Mouse (Mus musculus) adrenal gland, adult 18-20 months (tissue): ENCODE measurements around the gene Cdc45. TPM values are rescaled to one million over a fixed set of nuclear protein-coding genes. Genes with fewer than 3 reads are reported as not detected.
"Not testable (repeated sequence)": the region's sequence is repeated elsewhere in the genome, so short reads cannot be mapped to it uniquely, and the experiment has no call there.

Source experiments
- DNase-seq, 2 experiments: peaks; one replicate each; pipeline ENCODE4 v3.0.0; 2021 to 2022; ENCODE audit warnings: low spot score in 2 of 2
- long read RNA-seq, 2 experiments: library from polyadenylated mRNA; stranded (forward); transcript quantifications; one replicate each; pipeline ENCODE4 v2.0.0; 2021
- total RNA-seq, 2 experiments: library from RNA; stranded (reverse); gene quantifications; 1 replicate in 1 of 2; 2 replicates in 1 of 2; pipeline ENCODE4 v1.2.3; 2021

Cdc45 gene
- total RNA-seq, result 10 to 100 TPM in 1 of 2 experiments, 1 to 10 TPM in 1; 6.3 to 11.0 TPM
- long read RNA-seq, experiment 1, partial matches to known transcripts, result 0 of 3 reads
- long read RNA-seq, experiment 1, other reads (novel, unspliced or antisense), result 3 of 3 reads
- long read RNA-seq, experiment 2, partial matches to known transcripts, result 7 of 14 reads
- long read RNA-seq, experiment 2, other reads (novel, unspliced or antisense), result 7 of 14 reads

DNA sequence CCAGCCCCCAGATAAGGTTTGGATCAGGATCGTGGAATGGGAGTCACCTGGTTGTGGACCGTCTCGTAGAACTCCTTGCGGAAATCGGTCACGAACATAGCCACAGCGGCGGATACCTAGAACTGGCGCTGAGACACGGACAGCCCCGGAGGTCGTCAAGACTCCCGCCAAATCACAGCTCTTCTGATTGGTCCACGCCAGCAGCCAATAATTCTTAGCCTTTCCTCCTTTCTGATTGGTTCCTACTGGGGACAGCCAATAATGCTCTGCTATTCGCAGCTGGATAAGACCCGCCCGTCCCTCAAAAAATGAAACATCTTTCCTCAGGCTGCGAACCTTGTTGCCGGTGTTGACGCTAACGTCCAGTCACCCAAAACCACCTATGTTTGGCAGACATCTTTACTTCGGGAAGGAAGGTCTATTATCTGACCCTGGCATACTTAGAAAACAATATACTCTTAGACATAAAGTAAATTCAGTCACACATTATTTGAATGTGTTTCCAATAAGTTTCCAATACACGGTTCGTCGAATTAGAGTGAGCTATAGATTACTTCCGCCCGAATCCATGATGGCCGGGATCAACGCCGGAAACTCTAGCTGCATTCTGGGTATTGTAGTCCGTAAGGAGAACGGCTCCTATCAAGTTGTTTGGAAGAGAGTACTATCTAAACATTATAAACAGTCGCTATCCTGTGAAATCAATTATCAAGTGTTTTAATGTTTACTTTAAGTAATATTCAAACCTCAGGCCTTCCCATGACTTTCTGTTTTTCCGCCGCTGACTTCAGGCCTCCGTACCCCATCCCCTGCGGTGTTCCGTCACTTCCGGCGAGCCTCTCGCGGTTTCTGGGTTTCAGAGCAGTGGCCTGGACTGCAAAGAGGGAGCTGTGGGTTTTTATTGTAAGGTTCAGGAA lies at the start of gene Cdc45, which contains the start of gene Ufd1:
Cdc45 (minus strand) TSS at position 520 of the 917 bp plus-strand sequence.
Ufd1 (plus strand) TSS at position 312 of the 917 bp plus-strand sequence.
- DNase-seq, result peak; percentile 79 to 83

DNA sequence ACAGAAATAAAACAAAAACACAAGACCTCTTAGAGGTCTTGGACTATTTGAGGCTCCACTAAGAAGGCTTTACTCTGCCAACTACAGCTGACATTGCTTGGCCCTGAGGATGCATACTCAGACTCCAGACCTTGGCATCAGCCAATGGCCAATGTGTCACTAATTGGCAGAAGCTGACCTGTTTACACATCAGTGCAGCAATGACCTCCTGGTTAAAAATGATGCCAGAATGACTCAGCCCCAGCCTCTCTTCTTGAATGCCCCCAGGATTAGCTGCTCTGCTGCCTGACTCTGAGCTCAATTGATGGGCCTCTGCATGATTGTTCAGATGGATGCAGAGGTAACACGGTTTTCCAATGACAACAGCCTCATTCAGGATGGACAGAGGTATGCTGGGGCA lies 48.4 kb upstream of the Cdc45 start:
- peak; percentile 28 to 30 for DNase-seq

DNA sequence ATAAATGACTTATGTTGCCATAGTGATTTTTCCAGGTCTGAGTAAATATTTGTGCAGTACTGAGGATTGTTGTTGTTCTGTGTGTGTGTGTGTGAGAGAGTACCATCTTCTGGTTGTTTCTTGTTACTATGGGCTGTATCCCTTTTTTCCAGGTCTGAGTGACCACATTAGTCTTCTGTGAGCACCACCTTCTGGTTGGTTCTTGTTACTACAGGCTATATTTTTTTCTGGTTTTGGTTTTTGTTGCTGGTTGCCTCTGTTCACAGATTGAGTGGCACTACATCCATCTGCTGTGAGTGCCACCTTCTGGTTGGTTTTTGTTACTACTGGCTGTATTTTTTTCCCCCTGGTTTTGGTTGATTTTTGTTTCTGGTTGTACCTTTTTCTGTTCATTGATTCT lies 46.8 kb upstream of the Cdc45 start:
- DNase-seq, result peak in 1 of 2 experiments; percentile 22

DNA sequence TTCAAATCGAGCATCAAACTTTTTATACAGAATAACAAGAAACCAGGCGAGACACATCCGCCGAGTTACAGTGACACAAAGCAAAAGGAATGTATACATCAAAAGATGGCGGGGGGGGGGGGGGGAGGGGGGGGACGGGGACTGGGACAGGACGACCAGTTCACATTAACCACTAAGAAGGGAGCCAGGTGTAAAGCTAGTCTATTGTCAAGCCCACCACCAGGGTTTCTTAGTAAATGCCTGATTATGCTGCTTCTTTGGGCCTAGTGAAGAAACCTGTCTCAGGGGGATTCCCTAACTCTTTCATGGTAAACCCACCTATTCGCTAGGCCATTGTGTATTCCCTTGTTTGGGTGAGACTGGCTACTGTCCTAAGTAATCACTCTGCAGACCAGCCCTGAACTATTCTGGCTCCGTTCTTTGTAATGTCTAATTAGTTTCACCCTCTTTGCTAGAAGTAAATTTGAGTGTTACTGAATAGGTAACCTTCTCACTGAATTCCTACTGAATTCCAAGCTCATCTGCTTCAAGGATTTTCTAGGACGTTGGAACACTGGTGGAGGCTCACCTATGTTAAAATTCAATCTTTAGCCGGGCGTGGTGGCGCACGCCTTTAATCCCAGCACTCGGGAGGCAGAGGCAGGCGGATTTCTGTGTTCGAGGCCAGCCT lies 37.9 kb upstream of the Cdc45 start:
- not testable (repeated sequence) for DNase-seq

DNA sequence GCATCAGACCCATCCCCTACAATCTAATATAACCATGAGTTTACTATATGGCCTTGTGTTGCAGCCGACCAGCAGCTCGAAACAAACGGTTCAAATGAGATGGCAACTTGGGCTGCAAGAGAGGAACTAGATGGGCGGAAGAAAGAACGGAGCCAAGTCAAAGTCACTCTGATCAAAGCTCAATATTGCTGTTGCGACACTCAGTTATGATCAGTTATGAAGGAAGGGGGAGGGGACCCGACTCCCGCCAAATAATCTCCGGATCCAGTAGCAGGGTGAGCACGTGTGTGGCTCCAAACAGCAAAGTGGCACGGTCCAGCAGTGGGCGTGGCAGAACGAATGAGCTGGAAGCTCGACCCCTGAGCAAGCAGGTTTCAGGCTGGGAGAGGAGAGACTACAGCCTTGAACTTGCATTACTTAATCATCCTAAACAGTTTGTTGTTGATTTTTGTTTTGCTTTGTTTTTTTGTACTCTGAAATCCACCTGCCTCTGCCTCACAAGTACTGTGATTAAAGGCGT lies 34.6 kb upstream of the Cdc45 start:
- no peak for DNase-seq

DNA sequence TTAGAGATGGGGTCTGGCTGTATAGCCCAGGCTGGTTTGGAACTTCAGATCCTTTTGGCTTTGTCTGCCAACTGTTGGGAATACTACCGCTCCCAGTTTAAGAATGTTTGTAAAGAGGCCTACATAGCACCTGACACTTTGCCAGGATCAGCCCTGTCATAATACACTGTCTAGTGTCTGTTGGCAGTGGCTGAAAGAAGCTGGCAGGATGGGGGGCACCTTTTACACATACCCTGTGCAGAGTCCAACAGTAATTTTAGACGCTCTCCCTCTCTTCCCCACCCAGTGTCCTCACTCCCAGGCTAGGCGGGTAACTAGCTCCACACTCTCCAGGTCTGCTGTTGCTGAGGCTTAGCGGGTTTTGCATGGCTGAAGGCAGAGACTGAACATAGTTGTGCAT lies 26.6 kb upstream of the Cdc45 start:
- no peak for DNase-seq

DNA sequence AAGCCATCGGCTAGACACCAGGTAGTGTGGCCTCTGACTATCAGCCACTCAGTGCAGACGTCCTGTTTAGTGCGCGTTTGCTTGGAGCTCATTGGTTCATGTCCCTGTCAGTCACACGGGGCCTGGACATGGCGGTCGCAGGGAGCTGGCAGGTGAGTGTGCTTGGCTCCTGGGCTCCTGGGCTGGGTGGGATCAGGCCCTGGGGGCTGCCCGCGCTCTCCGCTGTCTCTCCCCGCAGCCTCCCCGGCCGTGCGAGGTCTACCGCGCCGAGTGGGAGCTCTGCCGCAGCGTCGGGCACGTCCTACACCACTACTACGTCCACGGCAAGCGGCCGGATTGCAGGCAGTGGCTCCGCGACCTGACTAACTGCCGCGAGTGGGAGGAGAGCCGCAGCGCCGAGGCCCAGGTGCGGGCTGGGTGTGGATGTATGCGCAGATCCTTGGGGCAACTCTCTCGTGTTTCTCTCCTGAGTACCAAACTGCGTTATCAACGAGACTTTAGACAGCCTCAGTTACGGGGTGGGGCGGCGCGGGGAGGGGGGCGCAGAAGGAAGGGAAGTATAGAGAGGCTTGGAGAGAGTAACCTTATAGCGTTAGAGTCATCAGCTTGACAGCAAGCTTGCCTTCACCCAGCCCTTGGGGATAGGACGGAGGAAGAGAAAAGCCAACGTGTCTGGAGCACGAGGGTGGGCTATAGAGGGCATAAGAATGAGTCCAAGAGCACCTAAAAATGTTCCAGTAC lies 24.9 kb upstream of the Cdc45 start, which contains the start of the genes 2510002D24Rik and Gm28539:
2510002D24Rik (plus strand) TSS at position 111 of the 741 bp plus-strand sequence.
Gm28539 (plus strand) TSS at position 117 of the 741 bp plus-strand sequence.
- DNase-seq, result peak; percentile 90

DNA sequence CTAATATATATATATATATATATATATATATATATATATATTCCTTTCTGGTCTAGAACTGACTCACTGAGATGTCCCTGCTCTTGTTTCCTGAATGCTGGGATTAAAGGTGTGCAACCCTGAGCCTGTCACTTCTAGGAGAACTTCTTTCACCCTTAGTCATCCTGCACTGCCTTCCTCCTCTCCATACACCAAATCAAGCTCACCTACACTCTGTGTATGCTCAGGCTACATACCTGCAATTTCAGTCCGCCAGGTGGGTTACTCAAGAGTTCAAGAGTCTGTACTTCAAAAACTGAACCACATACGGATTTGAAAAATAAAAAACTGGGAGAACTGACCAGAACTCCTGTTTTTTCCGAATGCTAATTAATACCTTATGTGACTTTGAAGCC lies 24.3 kb upstream of the Cdc45 start:
- no peak for DNase-seq

DNA sequence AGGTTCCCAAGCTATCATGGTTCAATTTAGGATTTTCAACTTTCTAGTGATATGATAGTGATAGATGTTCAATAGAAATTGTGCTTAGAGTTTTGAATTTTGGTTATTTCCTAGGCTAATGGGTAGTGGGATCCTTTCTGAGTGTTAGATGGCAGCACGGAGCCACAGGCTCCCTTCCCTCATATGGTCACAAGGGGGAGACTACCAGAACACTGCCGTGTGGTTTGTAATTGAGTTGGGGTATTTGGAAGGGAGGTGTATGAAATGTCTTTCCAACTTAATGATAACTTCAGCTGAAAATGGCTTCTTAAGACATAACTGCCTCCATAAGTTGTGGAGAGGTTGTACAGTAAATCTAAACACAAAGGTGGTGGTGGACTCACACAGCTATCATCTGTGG lies 21.7 kb upstream of the Cdc45 start:
- DNase-seq, result no peak

DNA sequence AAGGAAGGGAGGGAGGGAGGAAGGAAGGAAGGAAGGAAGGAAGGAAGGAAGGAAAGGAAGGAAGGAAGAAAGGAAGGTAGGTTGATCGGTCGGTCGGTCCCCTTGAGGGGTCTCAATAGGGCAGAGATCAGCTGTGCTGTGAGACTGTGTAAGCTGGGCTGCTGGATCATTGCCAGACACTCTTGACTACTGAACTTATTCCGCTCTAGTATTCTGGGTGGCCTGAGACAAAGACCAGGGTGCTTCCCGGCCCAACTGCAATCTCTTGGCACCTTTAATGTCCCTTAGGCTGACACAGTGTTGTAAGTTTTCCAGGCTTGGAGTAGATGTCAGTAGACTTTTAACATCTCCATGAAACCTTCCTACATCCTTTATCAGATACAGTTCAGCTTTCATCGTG lies 17.3 kb upstream of the Cdc45 start:
- DNase-seq, result no peak

DNA sequence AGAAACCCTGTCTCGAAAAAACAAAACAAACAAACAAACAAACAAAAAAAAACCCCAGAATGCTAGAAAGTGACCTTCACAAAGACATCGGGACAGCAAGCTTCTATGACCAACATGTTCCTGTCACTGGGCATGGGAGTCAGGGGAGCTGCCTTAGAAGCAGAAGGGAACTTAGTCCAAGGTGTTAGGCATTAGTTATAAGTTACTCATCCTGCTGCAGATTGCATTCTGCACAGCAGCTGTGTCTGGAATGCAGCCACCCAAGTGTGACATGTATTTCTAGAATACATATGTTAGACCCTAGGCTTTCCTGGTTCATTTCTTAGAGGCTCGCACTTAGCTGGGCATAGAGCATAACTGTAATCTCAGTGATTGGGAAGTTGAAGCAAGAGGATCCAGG lies 16.8 kb upstream of the Cdc45 start:
- no peak for DNase-seq

DNA sequence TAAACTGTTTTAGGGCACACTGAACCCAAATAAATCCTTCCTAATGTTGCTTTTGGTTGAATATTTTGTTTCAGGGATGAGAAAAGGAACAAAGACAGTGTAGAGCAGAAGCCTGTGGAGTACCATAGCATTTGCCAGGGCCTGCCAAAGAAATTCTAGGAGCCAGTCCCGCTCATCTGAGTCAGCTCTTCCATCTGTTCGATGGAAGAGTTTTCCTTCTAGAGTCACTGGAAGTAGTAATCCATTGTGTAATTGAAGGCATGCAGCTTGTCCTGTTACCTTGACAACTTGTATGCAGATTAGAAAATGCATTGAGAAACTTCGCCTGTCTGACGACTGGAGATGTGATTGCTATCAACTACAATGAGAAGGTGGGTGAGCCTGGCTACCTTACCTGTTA lies 11.1 kb upstream of the Cdc45 start:
- DNase-seq, result no peak

DNA sequence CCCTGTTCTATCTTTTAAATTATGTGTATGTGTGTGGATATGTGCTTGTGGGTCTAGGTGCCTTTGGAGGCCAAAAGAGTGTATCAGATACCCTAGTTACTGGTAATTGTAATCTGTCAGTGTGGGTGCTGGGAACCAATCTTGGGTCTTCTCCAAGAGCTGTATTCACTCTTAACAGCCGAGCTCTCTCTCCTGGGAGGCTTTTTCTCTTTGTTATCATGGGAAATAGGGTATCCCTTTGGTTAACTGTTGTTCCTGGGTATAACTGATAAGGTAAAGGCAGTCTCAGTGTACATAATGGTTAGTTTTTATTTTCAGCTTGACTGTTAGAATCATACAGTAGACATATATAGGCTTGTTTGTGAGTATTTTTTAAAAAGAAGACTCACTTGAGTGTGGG lies 10.6 kb upstream of the Cdc45 start:
- DNase-seq, result no peak

DNA sequence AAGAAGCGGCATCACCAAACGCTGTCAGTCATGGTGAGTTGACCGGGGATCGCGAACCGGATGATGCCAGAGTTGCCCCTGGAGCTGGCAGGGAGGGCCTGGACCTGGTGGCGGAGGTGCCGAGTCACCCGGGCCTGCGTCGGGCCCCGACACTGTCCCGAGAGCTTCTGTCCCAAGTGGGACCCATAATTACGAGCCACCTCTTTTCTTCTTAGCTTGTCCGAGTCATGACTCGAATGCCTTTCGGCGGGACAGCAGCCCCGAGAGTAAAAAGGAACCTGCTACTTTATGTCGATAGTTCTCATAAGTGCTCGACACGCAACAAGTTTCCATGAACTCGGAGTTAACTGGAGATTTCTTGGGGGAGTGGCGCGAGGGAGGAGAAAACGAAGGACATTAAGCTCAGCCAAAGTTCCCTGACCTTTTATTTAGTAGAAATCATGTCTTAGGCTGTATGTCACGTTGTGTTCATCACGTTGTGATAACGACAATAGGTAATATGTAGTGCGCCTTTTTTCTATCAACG lies 661 bp upstream of the Cdc45 start:
- no peak for DNase-seq

DNA sequence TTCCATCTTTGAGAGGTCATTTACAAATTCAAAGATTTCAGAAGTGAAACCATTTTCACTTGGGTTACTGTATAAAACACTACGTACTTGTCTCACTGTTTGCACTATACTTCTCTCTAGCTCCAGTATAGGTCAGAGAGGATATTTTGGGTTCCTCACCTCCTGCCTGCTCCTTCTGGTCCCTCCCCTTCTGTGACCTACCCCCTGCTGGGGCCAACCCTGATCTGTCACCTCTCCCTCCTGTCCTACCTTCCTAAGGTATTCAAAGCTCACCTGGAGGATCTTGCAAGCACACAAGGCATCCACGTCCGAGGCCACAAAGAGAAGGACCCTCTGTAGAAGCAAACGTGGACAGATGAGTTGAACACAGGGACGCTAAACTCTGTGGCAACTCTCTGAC lies 755 bp downstream of the Cdc45 start:
- no peak for DNase-seq

DNA sequence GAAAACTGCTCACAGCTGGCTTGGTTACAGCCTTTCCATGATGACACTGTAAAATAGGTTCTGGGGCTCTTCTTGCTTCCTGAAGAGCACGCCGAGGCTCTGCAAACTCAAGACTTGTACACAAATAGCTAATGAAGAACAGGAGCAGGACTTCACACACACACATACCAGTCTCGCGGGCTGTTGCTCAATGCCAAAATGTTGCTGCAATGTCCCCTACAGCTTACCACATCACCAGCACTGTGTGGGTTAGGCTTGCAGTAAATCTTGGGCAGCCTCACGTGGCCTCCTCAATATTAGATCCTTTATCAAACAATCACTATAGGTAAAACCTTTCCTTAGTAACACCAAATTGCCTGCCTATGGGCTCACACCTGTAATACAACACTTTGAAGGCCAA lies 2.8 kb downstream of the Cdc45 start:
- no peak for DNase-seq

DNA sequence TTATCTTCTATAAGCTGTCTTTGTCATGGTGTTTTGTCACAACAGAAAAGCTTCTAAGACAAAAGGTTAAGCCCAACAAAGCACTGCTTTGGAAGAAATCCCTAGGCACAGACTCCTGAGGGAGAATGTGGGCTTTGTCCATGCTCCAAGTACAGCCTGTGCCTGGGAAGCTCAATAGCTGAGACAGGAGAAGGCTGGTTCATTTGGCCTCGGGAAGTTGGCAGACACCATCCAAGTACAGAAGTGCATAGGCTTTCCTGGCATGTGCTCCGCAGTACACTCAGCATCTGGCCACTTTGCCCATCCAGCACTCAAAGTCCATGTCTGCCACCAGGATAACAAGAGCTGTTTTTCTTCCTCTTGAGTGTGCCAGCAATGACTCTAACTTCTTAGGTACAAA lies 6.0 kb downstream of the Cdc45 start:
- peak in 1 of 2 experiments; percentile 14 for DNase-seq

DNA sequence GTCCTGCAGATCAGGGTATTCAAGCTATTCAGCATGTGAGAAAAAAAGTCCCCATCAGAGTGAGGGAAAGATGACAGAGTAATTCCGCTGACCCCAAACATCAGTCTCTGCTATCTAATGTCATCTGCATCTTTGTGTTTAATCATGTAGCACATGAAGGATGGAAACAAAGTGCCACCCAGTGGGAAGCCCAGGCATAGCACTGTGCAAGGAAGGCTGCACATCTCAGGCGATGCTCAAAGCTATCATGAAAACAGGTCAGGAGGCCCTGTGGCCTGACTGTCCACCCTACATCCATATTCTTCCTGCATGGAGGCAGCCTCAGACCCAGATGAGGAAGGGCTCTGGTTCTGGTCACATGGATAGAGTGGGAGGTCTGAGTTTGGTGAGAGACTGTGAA lies 12.9 kb downstream of the Cdc45 start:
- DNase-seq, result peak; percentile 47 to 53

DNA sequence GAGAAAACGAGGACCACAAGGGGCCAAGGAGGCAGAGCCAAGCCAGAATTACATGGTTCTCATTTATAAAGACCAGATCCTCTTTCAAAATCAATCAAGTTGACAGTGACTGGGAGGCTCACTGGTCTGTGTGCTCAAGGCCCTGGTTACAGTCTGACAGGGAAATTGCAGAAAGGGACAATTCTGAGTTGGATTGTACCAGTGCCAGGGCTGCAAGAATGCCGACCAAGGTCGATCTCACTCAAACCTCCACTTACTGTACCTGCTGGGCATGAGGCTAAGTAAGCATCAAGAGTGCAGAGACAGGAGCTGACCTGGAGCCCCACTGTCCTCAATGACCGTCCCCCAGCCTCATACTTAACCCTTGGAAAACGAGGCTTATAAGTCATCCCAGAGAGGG lies 13.6 kb downstream of the Cdc45 start:
- DNase-seq, result no peak

DNA sequence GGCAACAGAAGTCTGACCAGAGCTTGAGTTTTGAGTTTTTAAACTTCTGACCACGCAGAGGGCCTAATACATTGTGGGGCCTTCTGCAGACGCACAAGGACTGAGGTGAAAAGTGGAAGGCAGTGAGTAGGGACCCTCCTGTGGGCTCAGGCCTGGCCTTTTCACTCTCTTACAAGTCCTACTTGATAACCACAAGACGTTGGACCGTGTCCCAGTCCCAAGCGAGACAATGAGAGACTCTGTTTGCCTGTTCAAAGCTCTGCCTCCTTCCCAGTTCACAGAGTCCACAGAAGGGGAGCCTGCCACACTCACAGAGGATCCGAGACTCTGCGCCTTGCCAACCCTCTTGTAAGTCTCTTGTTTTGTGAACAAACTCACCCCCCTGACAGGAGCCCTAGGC lies 15.1 kb downstream of the Cdc45 start:
- no peak for DNase-seq
